Mouse (Mus musculus) liver (tissue): ENCODE data around the gene Cd79b.

Experiments used
- DNase-seq: peaks from one replicate; pipeline ENCODE4 v3.0.0-alpha.2; 2020; ENCODE audit warnings: mixed read lengths

Cd79b gene

DNA sequence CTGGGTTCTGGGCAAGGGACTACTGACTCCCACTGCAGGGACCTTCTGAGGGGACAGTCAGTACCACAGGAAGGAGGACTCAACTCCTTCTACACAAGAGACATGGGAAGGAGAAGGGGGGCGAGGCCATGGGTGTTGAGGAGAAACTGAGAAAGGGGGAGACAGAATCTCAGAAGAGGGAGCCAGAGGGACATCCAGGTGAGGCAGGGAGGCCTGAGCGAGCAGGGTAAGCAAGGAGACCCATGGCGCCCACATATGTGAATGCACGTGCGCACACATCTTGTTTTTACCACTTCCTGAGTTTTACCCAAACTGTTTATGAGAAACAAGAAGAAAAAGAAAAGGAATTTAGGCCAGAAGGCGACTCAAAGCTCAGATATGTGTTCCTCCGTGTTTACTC lies 3.2 kb upstream of the Cd79b start:
- DNase-seq = no peak

DNA sequence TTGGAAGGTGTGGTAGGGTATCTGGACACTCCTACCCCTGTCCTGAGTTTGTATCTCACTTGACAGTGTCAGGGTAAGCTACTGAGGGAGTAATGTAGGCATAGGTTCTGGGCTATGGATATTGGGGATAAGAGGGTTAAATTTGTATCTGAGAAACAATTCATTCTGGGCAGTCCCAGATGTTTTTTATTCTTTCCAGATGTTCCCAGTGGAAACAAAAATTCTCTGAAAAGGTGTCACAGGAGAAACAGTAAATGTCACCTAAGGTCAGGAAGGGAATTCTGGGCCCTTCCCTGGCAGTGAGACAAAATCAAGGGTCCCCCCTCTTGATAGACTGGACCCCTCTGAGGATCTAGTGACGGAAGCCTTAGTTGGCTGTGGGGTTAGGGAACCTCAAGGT lies 1.9 kb upstream of the Cd79b start:
- no peak for DNase-seq

GRCm38 (mm10) chr11:106313533-106313932 lies 1.0 kb downstream of the Cd79b start:
- DNase-seq = no peak

GRCm38 (mm10) chr11:106310123-106310522 lies 4.4 kb downstream of the Cd79b start:
- DNase-seq = no peak

- no peak for DNase-seq
These were observed 6.4 kb downstream of the Cd79b start for GRCm38 (mm10) chr11:106308162-106308561.

DNA sequence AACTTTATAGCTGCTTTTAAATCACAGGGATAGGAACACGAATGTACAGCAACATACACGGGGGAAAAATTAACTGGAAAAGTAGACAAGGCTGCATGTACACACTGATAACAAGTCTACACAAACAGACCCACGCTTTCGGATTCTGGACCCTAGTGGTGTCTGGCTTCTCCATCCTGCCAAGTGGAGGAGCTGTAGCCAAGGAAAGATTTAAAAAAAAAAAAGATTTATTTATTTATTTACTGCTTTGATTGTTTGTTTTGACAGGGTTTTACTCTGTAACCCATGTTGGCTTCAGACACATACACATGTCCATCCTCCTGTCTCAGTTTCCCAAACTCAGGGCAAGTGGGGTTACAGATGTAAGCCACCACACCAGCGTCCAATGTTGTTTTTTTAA lies 7.1 kb downstream of the Cd79b start:
- DNase-seq = no peak

- DNase-seq = no peak
These were observed 7.8 kb downstream of the Cd79b start for GRCm38 (mm10) chr11:106306758-106307157.

- DNase-seq = no peak
These were observed 8.5 kb downstream of the Cd79b start for GRCm38 (mm10) chr11:106306065-106306385.

DNA sequence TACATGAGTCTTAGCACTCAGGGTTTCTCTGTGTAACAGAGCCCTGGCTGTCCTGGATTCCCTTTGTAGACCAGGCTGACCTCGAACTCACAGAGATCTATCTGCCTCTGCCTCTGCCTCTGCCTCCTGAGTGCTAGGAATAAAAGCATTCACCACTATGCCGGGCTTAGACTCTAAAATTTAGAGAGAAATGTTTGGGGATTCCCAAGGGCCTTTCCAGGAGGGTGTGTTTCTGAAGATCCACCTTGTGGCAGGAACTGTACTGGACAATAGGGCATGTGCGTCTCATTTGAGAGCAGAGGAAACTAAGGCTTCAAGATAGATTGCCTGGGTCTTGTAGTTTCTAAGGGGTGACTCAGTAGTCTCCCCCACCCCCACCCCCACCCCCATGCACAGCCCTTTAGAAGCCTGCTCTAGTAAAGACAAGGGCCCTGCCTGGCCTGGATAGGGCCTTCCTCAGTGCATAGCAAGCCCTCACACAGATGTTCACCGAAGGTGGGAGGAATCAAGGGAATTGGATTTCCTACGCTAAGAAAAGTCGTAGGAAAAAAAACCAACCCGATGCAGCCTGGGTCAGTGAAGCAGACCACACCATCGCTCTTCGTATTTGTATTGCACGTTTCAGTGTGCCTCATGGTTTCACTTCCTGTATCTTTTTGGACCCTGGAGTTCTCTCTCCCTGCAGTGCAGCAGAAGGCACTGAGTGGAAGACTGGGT lies 9.1 kb downstream of the Cd79b start:
- DNase-seq = no peak

- peak; percentile 70 for DNase-seq
These were observed 11.9 kb downstream of the Cd79b start for GRCm38 (mm10) chr11:106302634-106303033.

GRCm38 (mm10) chr11:106301765-106302164 lies 12.8 kb downstream of the Cd79b start, which contains the start of gene Gh:
Gene Gh, minus strand, starts transcription at chr11:106301865.
- no peak for DNase-seq

DNA sequence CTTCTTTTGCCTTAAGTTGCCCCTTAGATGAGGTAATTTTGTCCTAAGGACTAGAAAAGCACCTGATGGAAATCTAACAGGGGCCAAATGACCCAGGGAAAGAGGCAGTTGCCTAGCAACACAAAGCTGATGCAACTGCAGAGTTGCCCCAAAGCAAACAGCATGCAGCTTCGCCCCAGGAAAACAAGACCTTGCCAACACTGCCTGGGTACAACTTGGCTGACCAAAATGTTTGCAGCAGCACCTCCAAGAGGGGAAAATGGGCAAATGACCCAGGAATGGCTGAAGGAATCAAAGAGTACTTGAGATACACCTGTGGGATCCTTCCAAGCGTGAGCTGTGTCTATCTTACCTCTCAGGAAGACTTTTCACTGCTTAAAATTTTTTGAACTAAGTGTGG lies 22.7 kb downstream of the Cd79b start:
- no peak for DNase-seq

DNA sequence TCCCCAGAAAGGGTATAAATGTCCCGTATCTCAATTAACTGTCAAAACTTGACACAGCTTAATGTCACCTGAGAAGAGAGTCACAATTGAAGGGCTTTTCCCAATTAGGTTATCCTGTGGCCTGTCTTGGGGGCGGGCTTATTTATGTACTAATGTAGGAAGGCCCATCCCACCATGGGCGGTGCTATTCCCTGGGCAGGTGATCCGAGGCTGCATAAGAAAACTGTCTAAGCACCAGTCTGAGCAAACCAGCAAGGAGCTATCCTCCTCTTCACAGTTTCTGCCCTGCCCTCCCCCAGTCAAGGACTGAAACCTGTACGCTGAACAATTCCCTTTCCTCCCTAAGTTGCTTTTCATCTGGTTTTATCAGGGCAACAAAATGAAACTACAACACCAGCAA lies 24.2 kb downstream of the Cd79b start:
- no peak for DNase-seq

DNA sequence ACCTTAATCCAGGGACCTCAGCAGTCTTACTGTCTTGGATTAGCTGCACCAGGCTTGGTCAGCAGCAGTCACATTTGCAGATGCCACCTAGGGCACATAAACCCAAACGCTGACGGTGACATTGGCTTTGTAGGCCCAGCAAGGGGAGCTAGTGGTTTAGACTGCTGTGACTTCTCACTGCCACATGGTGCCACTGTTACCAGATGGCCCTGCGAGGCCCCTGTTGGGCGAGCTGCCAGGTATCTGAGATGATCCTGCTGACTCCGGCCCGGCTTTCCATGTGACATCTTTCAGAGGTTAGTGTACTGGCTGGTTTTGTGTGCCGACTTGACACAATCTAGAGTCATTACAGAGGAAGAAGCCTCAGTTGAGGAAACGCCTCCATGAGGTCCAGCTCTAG lies 25.2 kb downstream of the Cd79b start:
- DNase-seq = peak; percentile 21

GRCm38 (mm10) chr11:106286987-106287386 lies 27.6 kb downstream of the Cd79b start:
- DNase-seq = no peak

DNA sequence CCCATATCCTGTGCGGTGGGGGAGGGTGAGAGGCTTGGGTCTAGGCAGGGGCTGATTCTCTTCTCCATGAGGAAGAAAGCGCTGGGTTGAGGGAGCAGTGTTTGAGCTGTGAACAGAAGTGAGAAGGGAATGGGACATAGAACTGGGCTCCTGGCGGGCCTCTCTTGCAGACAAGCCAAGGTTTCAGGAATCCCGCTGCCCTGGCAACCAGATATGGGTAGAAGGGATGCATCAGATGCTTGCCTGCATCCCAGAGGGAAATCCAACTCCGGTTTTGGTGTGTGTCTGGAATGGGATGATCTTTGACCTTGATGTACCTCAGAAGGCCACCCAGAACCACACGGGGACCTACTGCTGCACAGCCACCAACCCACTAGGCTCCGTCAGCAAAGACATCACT lies 28.4 kb downstream of the Cd79b start:
- no peak for DNase-seq

- no peak for DNase-seq
These were observed 30.4 kb downstream of the Cd79b start for GRCm38 (mm10) chr11:106284126-106284525.

DNA sequence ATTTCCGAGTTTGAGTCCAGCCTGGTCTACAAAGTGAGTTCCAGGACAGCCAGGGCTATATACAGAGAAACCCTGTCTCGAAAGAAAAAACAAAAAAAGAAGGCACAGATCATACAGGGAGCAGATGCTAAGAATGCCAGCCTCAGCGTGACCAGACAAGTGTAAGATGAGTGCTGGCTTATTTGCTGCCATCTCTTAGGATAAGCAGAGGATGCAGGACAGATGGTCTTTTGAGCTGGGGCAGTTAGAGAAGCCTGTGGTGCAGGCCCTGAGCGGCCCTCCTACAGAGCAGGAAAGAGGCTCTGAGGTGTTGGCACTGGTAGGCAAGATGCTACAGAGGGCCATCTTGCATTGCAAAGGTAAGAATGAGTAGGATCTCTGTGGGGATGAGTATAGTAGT lies 31.2 kb downstream of the Cd79b start:
- no peak for DNase-seq

DNA sequence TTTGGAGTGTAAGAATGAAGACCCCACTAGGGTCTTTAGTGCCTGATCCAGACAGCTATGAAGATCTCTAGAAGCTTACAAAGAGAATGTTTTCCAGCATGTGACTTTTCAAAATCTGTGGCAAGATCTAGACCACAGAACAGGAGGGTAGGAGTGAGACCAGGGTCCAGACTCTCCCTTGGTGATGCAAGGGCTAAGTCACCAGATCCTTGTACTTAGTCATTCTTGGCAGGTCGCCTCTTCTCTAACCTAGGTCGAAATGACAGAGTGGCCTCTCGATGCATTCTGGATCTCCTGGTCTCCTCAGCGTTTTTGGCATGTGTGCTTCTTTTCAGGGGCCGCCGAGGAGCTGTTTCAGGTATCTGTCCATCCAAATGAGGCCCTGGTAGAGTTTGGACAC lies 32.1 kb downstream of the Cd79b start:
- DNase-seq = no peak

- DNase-seq = peak; percentile 89
These were observed 38.1 kb downstream of the Cd79b start, which contains the start of gene Tcam1 for GRCm38 (mm10) chr11:106276454-106276853. Gene Tcam1, plus strand, starts transcription at chr11:106276672.

GRCm38 (mm10) chr11:106274971-106275411 lies 39.6 kb downstream of the Cd79b start:
- no peak for DNase-seq

- DNase-seq = no peak
These were observed 40.2 kb downstream of the Cd79b start for GRCm38 (mm10) chr11:106274374-106274773.

- no peak for DNase-seq
These were observed 40.8 kb downstream of the Cd79b start for GRCm38 (mm10) chr11:106273811-106274210.

GRCm38 (mm10) chr11:106273311-106273684 lies 41.3 kb downstream of the Cd79b start:
- no peak for DNase-seq

DNA sequence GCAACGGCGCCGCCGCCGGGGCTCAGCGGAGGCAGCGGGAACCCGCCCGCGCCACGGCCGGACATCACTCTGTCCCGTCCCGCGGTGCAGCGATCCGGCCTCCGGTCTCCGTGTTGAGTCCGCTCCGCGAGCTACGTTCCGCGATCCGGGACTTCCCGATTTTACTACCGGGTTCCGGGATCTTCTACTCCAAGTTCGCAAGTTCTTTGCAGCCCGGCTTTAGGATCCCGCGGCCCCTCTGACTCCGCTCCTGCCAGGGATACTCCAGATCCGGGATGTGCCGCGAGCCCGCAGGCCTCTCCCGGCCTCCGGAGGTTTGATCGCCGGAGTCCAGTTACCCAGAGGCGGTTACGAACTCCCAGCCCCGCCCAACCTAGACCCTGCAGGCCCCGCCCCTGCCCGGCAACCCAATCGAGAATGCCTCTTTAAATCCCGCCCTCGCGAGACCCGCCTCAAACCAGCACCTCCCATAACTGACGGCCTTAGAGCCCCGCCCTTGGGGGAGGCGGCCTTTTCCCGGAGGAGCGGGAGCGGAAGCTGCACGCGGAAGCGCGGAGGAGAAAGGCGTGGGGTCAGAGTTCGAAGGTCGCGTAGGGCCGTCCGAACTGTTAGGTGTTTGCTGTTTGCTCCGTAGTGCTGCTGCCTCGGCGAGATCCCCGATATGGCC lies 41.8 kb downstream of the Cd79b start, which contains the start of gene Smarcd2:
TSS of gene Smarcd2 (minus strand) at position 329 of the 667 bp plus-strand sequence.
- peak; percentile 100 for DNase-seq
